ENCODE assay signal across 19 mouse cellular contexts in genomic region chr9:68731438-68731837, GRCm38 (mm10).
DNase-seq lines count a peak whose midpoint lies in the region; ATAC-seq and TF ChIP-seq lines count a peak whose summit lies in the region.
"Had no signal": no experiment of that assay in that cellular context is flagged by ENCODE, and none has a peak within 500 bp of the region (broad histone marks: within the 10 kb centered on the region; RNA-seq: fewer than 3 reads in every experiment).

No protein-coding gene starts in this region.

- 85% methylated on average over 1 of the region's 1 CpGs for WGBS in intestine, postnatal 0 days
- WGBS in intestine, embryonic 15.5 days, result 58% methylated on average over 1 of the region's 1 CpGs
- 61% methylated on average over 1 of the region's 1 CpGs for WGBS in lung, postnatal 0 days

- H3K4me1 ChIP-seq in intestine, postnatal 0 days (replicated peaks; ENCODE audit: control insufficient read depth, insufficient read depth, low read length), result no peaks in the 10 kb centered on the region
- no peaks in the 10 kb centered on the region for H3K4me1 ChIP-seq in intestine, embryonic 15.5 days (replicated peaks)
- H3K4me1 ChIP-seq in lung, postnatal 0 days (ENCODE audit: insufficient read depth, low read depth, low read length), result no peaks in the 10 kb centered on the region
- H3K4me1 ChIP-seq: embryonic facial prominence, embryonic 13.5 days; forebrain, embryonic 10.5 days; limb, embryonic 15.5 days had no signal

- H3K9me3 ChIP-seq in intestine, postnatal 0 days (ENCODE audit: control insufficient read depth), result no peaks in the 10 kb centered on the region
- no peaks in the 10 kb centered on the region for H3K9me3 ChIP-seq in intestine, embryonic 15.5 days
- 0 out of 2 replicates have a peak, but pooled peaks cover 4% of the 10 kb centered on the region for H3K9me3 ChIP-seq in lung, postnatal 0 days (ENCODE audit: low read length)

- 0 out of 2 replicates have a peak, but pooled peaks have one; percentile 13 for TF ChIP-seq CTCF in intestine, postnatal 0 days (IDR thresholded peaks at IDR 0.05; ENCODE audit: low read depth)
- peak; percentile 16 for TF ChIP-seq CTCF in lung, postnatal 0 days (IDR thresholded peaks at IDR 0.05)

- no peaks in the 10 kb centered on the region for H3K36me3 ChIP-seq in intestine, postnatal 0 days (ENCODE audit: control insufficient read depth, insufficient read depth)
- no peaks in the 10 kb centered on the region for H3K36me3 ChIP-seq in intestine, embryonic 15.5 days
- H3K36me3 ChIP-seq in lung, postnatal 0 days (ENCODE audit: insufficient read depth, low read length), result no peaks in the 10 kb centered on the region
- H3K36me3 ChIP-seq: limb, embryonic 15.5 days had no signal

- no peak overlapping the region for H3K4me2 ChIP-seq in intestine, postnatal 0 days (replicated peaks; ENCODE audit: low read depth)
- no peak overlapping the region for H3K4me2 ChIP-seq in intestine, embryonic 15.5 days (replicated peaks)
- no peak overlapping the region for H3K4me2 ChIP-seq in lung, postnatal 0 days (replicated peaks; ENCODE audit: low read depth, low read length)
- H3K4me2 ChIP-seq: embryonic facial prominence, embryonic 13.5 days; limb, embryonic 15.5 days; midbrain, embryonic 11.5 days had no signal

- ATAC-seq in intestine, postnatal 0 days, result no peak
- ATAC-seq in intestine, embryonic 15.5 days, result no peak
- ATAC-seq in lung, postnatal 0 days, result no peak
- ATAC-seq: activated CD4-positive, CD25-positive, alpha-beta regulatory T cell, adult 4 months; inflammation-experienced regulatory T-cells, adult 6 months had no signal

- H3K4me3 ChIP-seq in intestine, postnatal 0 days (ENCODE audit: low read depth, low read length), result no peak overlapping the region
- H3K4me3 ChIP-seq in intestine, embryonic 15.5 days (replicated peaks), result no peak overlapping the region
- H3K4me3 ChIP-seq in lung, postnatal 0 days (ENCODE audit: low read depth, low read length), result no peak overlapping the region
- H3K4me3 ChIP-seq: embryonic facial prominence, embryonic 13.5 days; forebrain, embryonic 10.5 days; limb, embryonic 15.5 days had no signal

- H3K27ac ChIP-seq in intestine, postnatal 0 days (ENCODE audit: low read depth, low read length), result no peak overlapping the region
- no peak overlapping the region for H3K27ac ChIP-seq in intestine, embryonic 15.5 days
- no peak overlapping the region for H3K27ac ChIP-seq in lung, postnatal 0 days (ENCODE audit: low read length)
- H3K27ac ChIP-seq: embryonic facial prominence, embryonic 13.5 days; forebrain, embryonic 10.5 days; limb, embryonic 15.5 days had no signal

- peak; percentile 55 to 65 for DNase-seq in cerebellum, postnatal 10 days
- DNase-seq in cerebellum, adult 9-10 months, result no peak
- no peak for DNase-seq in lung, postnatal 0 days (ENCODE audit: low spot score)
- no peak for DNase-seq in lung, adult 18-20 months
- peak; percentile 16 for DNase-seq in R1 (ENCODE audit: low read depth, low spot score)
- no peak for DNase-seq in urinary bladder, postnatal 4 days (ENCODE audit: low spot score in 2 of 2)
- DNase-seq: adrenal gland, postnatal 36 days; kidney, postnatal 14 days; lung, postnatal 14 days; right cerebral cortex, postnatal 14 days; thymus, postnatal 14 days had no signal

- no peak overlapping the region for H3K9ac ChIP-seq in intestine, postnatal 0 days (ENCODE audit: low read depth, low read length)
- H3K9ac ChIP-seq in intestine, embryonic 15.5 days, result no peak overlapping the region
- no peak overlapping the region for H3K9ac ChIP-seq in lung, postnatal 0 days (replicated peaks; ENCODE audit: low read depth)
- H3K9ac ChIP-seq: embryonic facial prominence, embryonic 13.5 days; limb, embryonic 15.5 days had no signal

- H3K27me3 ChIP-seq in intestine, postnatal 0 days (replicated peaks; ENCODE audit: control insufficient read depth, insufficient read depth, low read length), result no peaks in the 10 kb centered on the region
- H3K27me3 ChIP-seq in intestine, embryonic 15.5 days (replicated peaks), result no peaks in the 10 kb centered on the region
- H3K27me3 ChIP-seq in lung, postnatal 0 days (replicated peaks; ENCODE audit: insufficient read depth, low read length), result no peaks in the 10 kb centered on the region
- H3K27me3 ChIP-seq: embryonic facial prominence, embryonic 13.5 days; limb, embryonic 15.5 days had no signal

- no peak for TF ChIP-seq EP300 in lung, postnatal 0 days (IDR thresholded peaks at IDR 0.05)

Comparison
In these comparisons a context has a peak if more than half of its experiments do, and no peak if none do; other contexts are left out.
1. DNase-seq: peak in cerebellum, postnatal 10 days (2 of 2) and R1 (single experiment); none in cerebellum, adult 9-10 months (single experiment), lung, postnatal 0 days (single experiment), lung, adult 18-20 months (0 of 2) and urinary bladder, postnatal 4 days (0 of 2).